Mouse (Mus musculus): ENCODE measurements at regions not wholly inside any gene's neighbourhood (a gene's known extent, or its start where the extent isn't known, plus 50 kb on each side); places are given as distances from the start of the nearest gene placed in this dataset.
A peak's percentile ranks its signal among the peaks of the same experiment; 100 is the strongest.

GRCm38 (mm10) chr17:79414006-79414405 lies 59.1 kb upstream of the Cdc42ep3 start:
- ATAC-seq (replicated peaks; ENCODE audit: low FRiP score, low TSS enrichment, poor library complexity, severe bottlenecking), result no peak

- ATAC-seq (replicated peaks; ENCODE audit: low FRiP score, low TSS enrichment, poor library complexity, severe bottlenecking), result no peak
These were observed 63.1 kb upstream of the Cdc42ep3 start for GRCm38 (mm10) chr17:79417953-79418352.

- ATAC-seq (replicated peaks; ENCODE audit: low FRiP score, low TSS enrichment, poor library complexity, severe bottlenecking), result no peak
These were observed 66.7 kb upstream of the Cdc42ep3 start for GRCm38 (mm10) chr17:79421618-79422017.

- ATAC-seq (replicated peaks; ENCODE audit: low FRiP score, low TSS enrichment, poor library complexity, severe bottlenecking), result no peak
These were observed 84.3 kb upstream of the Cdc42ep3 start for GRCm38 (mm10) chr17:79439182-79439581.

GRCm38 (mm10) chr17:79442507-79443115 lies 87.7 kb upstream of the Cdc42ep3 start:
- ATAC-seq (replicated peaks; ENCODE audit: low FRiP score, low TSS enrichment, poor library complexity, severe bottlenecking), result no peak

- no peak for ATAC-seq (replicated peaks; ENCODE audit: low FRiP score, low TSS enrichment, poor library complexity, severe bottlenecking)
These were observed 92.3 kb upstream of the Cdc42ep3 start for GRCm38 (mm10) chr17:79447170-79447569.

- ATAC-seq (replicated peaks; ENCODE audit: low FRiP score, low TSS enrichment, poor library complexity, severe bottlenecking), result no peak
These were observed 96.4 kb upstream of the Cdc42ep3 start for GRCm38 (mm10) chr17:79451141-79451860.

- ATAC-seq (replicated peaks; ENCODE audit: low FRiP score, low TSS enrichment, poor library complexity, severe bottlenecking), result no peak
These were observed 98.9 kb upstream of the Cdc42ep3 start for GRCm38 (mm10) chr17:79453825-79454224.

GRCm38 (mm10) chr17:79454526-79454925 lies 99.6 kb upstream of the Cdc42ep3 start:
- no peak for ATAC-seq (replicated peaks; ENCODE audit: low FRiP score, low TSS enrichment, poor library complexity, severe bottlenecking)

GRCm38 (mm10) chr17:79455229-79455628 lies 100.3 kb upstream of the Cdc42ep3 start:
- no peak for ATAC-seq (replicated peaks; ENCODE audit: low FRiP score, low TSS enrichment, poor library complexity, severe bottlenecking)

GRCm38 (mm10) chr17:79457636-79458035 lies 102.7 kb upstream of the Cdc42ep3 start:
- ATAC-seq (replicated peaks; ENCODE audit: low FRiP score, low TSS enrichment, poor library complexity, severe bottlenecking), result no peak

GRCm38 (mm10) chr17:79461681-79462091 lies 106.8 kb upstream of the Cdc42ep3 start:
- no peak for ATAC-seq (replicated peaks; ENCODE audit: low FRiP score, low TSS enrichment, poor library complexity, severe bottlenecking)

GRCm38 (mm10) chr17:79463074-79463694 lies 108.3 kb upstream of the Cdc42ep3 start:
- peak; percentile 42; the same call in 1 of the 2 replicates for ATAC-seq (replicated peaks; ENCODE audit: low FRiP score, low TSS enrichment, poor library complexity, severe bottlenecking)

GRCm38 (mm10) chr17:79465666-79466065 lies 110.8 kb upstream of the Cdc42ep3 start:
- no peak for ATAC-seq (replicated peaks; ENCODE audit: low FRiP score, low TSS enrichment, poor library complexity, severe bottlenecking)

- no peak for ATAC-seq (replicated peaks; ENCODE audit: low FRiP score, low TSS enrichment, poor library complexity, severe bottlenecking)
These were observed 116.7 kb upstream of the Cdc42ep3 start for GRCm38 (mm10) chr17:79471639-79472038.

GRCm38 (mm10) chr17:79472106-79472995 lies 117.5 kb upstream of the Cdc42ep3 start:
- ATAC-seq (replicated peaks; ENCODE audit: low FRiP score, low TSS enrichment, poor library complexity, severe bottlenecking), result peak; percentile 93

GRCm38 (mm10) chr17:79476671-79477070 lies 121.8 kb upstream of the Cdc42ep3 start:
- ATAC-seq (replicated peaks; ENCODE audit: low FRiP score, low TSS enrichment, poor library complexity, severe bottlenecking), result no peak

- ATAC-seq (replicated peaks; ENCODE audit: low FRiP score, low TSS enrichment, poor library complexity, severe bottlenecking), result peak; percentile 95
These were observed 126.3 kb upstream of the Cdc42ep3 start for GRCm38 (mm10) chr17:79481112-79481738.

GRCm38 (mm10) chr17:79481936-79482335 lies 127.0 kb upstream of the Cdc42ep3 start:
- ATAC-seq (replicated peaks; ENCODE audit: low FRiP score, low TSS enrichment, poor library complexity, severe bottlenecking), result no peak

Data from megakaryocyte-erythroid progenitor cell, adult 5-6 weeks (primary cell).